Mouse (Mus musculus) G1E (cell line): ENCODE measurements around the gene Vegfa.

Experiments
- CTCF ChIP-seq: IDR thresholded peaks from 2 replicates; pipeline ENCODE4 v1.5.1; 2012; ENCODE audit warnings: low read depth, low read length, inconsistent platforms, mixed read lengths
- TAL1 ChIP-seq: conservative IDR thresholded peaks from 2 replicates; pipeline ENCODE4 v1.6.1; 2012; ENCODE audit warnings: low read depth, low read length, inconsistent platforms, mixed read lengths

DNA sequence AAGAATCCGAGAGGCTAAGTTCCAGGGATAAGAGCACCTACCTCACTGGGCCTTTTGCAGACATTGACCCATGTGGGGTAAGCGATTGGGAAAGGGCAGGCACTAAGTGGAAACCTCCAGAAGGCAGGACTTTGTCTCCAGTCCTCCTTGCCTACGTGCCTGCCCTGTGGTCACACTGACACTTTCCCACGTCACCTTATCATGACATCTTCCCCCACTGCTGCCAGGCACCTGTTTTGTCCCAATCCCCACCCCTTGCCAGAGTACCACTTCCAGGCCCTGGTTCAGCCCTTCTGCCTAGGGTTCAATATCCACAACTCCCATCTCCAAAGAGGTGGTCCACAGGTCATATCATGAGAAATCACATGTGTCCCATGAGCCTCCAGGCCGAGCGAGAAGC is 16.2 kb downstream of the Vegfa start:
- TF ChIP-seq TAL1 (no peak), CTCF (no peak)
